Mouse (Mus musculus) left cerebral cortex, adult 18-20 months (tissue): Measurements from ENCODE around the gene Eps8l1. TPM values are rescaled to one million over a fixed set of nuclear protein-coding genes. Genes with fewer than 3 reads are reported as not detected.

Experiments used
- DNase-seq, 2 experiments: peaks; one replicate each; pipeline ENCODE4 v3.0.0; 2021 to 2022; ENCODE audit warnings: low spot score in 2 of 2, mixed read lengths in 1 of 2
- total RNA-seq, 2 experiments: library from RNA; stranded (reverse); gene quantifications; 2 replicates each; pipeline ENCODE4 v1.2.3; 2021

The Eps8l1 gene
- total RNA-seq, 2 experiments from 2014 or later, result 4.7 to 7.9 TPM

DNA sequence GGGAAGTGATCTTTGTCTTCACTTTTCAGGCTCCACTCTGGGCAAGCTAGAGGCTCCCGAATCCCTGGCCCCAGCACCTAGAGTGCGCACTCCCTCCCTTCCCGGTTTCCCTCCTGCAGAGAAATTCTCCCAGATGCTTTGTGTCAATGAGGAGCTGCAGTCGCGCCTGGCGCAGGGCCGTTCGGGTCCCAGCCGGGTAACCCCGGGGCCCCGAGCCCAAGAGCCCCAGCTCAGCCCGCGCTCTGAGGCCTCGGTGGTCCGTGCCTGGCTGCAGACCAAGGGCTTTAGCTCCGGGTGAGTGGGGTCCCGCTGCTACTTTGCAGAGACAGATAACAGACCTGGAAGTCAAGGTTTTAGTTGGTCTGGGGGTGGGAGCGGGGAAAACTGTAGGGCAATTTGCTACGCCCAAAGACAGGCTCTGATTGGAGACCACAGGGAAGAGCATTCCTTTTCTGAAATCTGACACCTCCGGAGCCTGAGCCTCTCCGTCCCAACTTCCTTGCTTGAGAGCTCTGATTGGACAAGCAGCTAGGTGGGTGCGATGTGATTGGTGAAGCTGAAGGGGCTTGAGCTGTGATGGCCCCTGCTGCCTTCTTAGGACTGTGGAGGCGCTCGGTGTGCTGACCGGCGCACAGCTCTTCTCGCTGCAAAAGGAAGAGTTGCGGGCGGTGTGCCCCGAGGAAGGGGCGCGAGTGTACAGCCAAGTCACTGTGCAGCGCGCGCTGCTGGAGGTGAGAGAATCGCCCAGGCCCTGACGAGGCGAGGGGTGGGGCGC, 17.7 kb downstream of the Eps8l1 start:
- DNase-seq, result peak; percentile 54 to 65

DNA sequence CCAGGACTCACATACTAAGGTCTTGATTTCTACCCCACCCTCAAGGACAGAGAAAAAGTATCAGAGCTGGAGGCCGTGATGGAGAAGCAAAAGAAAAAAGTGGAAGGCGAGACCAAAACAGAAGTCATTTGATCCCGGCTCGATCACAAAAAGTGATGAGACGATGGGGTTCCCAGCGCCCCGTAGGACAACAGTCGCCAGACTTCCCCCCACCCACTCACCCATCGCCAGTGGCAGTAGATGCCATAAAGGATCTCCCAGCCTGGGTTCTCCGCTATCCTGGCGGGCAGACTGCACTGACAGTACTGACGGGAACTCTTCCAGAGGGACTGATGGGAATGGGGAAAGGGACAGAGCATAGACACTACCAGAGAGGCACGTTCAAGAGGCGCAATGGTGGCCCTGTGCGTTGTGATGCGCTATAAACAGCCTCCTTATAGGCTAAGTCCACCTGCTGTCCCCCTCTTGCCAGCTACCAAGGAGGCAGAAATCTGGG, 18.4 kb downstream of the Eps8l1 start:
- DNase-seq, result no peak

DNA sequence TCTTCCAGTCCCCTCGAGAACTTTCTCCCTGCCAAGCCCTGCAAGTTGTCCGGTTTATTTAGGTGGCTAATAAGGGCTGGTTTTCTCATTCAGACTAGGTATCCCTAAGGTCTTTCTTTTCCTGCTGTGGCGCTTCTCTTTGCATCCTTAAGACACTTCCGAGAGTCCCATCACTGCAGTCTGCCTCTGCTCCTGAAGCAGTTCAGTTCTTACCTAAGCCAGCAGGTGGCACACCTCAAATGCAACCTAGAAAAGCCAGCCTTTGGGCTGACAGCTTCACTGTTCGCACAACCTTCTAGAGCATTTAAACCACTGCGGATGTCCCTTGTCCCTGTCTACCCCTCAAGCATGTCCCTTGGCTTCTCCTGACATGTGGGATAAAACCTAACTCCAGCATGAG, 19.2 kb downstream of the Eps8l1 start:
- DNase-seq, result peak in 1 of 2 experiments; percentile 52

DNA sequence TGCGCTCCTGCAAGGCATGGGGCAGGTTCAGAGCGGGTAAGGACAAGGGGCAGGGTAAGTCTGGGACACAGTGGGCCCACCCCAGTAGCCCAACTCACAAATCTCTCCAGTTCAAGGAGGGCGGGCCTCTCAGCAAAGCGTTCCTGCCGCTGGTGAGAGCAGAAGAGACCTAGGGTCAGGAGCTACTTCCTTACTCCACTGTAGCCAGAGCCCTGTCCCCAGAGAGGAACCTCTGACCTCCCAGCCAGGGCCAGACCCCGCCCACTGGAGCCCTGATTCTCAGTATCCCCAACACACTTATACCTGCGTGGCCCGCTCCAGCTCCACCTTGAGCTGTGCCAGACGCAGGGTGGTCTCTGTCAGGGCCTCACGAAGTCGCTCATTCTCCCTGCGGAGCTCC, 21.8 kb downstream of the Eps8l1 start:
- no peak for DNase-seq

DNA sequence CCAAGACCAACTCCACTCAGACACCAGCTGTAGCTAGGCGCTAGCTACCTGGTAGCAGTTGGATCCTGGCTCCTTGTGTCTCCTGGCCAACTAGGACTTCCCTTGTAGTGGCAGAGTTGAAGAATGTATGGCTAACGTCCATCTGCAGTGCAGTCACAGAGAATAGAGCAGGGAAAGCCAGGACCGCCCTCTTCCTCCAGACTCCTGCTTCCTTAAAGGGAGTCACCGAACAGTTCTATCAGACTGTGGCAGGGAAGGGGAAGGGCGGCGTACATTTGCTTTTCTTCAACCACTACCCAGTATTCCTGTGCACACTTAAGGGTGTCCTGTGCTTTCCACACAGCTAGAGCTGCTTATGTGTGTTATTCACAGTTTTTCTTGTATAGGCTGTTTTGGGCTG, 30.8 kb downstream of the Eps8l1 start:
- DNase-seq, result no peak

DNA sequence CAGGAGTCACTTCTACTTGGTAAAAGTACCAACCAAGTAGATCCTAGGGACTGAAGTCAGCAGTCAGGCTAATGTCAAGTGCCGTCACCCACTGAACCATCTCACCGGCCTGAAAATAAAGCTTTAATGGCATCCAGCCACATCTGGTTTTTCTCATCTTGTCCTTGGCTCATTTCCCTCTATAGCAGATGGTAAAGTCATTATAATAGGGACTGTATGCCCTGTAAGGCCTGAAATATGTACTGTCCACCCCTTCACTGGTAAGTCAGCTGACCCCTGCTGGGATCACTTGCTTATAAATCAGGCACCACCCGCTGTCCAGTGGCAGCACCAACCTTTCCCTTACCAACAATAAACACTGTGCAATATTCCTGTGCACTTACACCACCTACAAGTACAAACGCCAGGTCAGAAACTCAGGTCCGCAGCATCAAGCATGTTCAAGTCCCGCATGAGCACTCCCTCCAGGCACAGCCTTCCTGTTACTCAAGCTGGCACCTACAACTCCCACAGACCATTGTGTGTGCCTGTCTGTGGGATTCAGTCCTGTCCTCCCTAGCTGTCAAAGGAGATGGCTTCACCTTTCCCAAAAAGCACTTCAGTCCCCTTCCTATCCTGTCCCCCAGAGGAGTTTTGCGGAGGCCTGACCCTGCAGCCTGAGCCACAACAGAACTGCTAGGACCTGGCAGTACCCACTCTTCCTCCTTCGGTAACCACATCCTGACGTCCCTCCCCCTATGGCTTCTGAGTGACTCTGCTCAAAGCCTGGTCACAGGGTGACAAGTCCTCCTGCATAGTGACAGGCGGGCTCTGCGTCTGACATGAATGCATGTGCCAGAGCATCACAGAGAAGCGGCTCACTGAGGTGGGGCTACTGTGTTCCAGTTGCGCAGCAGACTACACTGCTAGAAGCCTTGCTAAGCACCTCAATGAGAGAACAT, 32.1 kb downstream of the Eps8l1 start:
- DNase-seq, result no peak

DNA sequence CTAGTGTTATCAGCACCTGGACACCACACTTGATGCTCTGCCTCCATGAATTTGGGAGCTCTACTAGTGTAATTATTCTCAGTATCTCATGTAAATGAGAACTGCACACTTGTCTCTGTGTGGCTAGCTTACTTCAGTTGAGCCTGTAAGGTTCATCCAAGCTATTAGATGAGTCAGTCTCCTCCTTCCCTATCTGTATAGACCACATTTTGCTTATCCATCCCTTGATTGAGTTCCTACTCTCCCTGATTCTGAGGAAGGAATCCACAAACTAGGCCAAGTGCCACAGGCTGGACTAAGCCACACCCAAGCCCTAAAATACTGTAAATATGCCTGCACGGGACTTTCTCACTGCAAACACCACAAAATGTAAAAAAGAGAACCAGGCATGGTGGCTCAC, 33.5 kb downstream of the Eps8l1 start:
- no peak for DNase-seq

DNA sequence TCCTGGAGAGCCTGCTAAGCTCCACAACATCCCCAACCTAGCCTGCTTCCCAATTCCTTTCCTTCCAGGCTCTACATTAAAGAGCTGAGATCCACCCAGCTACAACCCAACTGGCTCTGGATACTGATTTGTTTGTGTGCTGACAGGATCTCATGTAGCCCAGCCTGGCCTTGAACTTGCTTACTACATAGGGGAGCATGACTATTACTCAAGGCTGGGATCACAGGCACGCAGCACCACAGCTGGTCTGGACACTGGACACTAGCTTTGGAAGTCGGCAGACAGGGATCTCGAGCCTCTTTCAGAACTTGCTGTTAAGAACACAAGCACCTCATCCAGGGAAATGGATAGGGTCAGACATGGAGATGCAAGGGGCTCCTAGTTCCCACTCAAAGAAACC, 36.0 kb downstream of the Eps8l1 start:
- no peak for DNase-seq

DNA sequence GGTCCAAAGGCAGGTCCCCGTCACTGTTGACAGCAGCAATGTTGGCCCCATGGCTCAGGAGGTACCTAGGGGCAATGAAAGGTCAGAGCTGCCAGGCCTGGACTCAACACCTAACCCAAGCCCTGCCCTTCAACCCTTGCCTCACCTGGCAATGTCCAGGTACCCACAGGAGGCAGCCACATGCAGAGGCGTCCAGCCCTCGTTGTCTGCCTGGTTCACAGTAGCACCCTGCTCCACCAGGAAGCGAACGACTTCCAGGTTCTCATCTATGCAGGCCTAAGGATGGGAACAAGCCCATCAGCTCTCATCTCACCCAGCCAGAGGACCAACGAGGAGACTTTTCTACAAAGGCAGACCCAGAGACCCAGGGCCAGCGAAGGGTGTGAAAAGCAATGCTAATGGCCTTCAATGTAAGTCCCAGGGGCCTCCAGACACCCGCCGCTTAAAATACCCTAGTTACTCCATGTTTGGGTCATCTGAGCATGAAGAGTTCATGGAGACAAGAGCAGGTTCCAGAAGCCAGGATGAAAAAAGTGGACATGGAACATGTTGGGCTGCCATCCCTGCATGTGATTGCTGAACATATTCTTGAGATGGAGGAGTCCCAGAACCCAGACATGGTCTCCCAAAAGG, 36.9 kb downstream of the Eps8l1 start:
- no peak for DNase-seq

DNA sequence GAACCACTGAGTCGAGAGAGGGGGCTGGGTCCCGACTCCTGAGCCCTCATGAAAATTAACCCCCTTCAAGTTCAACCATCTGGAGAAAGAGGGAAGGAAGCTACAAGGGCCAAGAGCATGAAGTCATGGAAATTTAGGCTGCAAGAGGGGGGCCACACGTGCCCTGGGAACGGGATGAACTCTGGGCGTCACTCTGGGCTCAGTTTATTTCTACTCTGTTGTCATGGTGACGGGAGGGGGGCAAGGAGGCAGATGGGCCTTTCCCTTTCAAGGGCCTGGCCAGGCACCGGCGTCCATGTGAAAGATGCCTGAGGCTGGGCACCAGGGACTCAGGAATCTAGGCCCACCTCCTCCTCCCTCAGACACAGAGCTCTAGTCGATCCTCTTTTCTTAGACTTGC, 37.8 kb downstream of the Eps8l1 start:
- no peak for DNase-seq

DNA sequence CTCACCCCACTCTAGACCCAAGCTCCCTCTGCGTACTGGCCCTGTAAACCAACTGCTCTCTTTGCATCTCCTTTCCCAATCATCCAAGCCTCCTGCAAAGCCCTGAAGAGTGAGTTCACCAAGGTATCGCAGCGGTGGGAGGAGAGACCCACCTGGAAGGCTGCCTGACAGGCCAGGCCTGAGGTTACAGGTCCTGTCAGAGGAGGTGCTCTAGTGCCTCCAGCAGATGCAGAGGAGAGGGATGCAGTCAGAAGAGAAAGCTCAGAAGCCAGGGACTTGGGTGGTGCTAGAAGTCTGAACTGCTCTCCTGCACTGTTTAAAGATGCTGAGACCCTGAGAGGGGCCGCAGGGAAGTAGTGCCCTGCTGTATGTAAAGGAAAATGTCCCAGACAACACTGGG, 38.6 kb downstream of the Eps8l1 start:
- DNase-seq, result no peak

DNA sequence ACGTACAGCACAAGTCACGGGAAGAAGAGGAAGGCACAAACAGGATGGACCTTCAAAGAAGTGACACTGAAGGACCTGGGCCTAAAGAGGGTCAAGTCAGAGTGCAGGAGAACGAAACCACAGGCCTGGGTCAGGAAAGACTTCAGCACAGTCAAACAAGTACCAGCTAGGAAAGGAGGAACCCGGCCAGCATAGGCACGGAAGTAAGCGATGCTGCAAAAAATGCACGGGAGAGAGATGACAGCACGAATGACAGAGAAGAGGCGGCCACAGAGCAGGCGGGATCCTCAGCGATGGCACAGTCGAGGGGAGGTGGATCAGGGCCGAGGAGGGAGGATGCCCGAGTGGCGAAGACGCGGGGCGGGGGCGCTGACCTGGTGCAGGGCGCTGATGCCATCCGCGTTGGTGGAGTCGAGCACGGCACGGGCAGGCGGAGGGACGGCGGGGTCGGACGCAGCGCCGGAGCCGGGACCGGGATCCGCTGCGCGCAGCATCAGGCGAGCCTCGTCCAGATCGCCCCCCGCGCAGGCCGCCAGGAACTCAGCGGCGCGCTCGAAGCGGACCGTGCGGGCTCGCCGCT, 40.5 kb downstream of the Eps8l1 start:
- DNase-seq, result peak; percentile 28 to 56

DNA sequence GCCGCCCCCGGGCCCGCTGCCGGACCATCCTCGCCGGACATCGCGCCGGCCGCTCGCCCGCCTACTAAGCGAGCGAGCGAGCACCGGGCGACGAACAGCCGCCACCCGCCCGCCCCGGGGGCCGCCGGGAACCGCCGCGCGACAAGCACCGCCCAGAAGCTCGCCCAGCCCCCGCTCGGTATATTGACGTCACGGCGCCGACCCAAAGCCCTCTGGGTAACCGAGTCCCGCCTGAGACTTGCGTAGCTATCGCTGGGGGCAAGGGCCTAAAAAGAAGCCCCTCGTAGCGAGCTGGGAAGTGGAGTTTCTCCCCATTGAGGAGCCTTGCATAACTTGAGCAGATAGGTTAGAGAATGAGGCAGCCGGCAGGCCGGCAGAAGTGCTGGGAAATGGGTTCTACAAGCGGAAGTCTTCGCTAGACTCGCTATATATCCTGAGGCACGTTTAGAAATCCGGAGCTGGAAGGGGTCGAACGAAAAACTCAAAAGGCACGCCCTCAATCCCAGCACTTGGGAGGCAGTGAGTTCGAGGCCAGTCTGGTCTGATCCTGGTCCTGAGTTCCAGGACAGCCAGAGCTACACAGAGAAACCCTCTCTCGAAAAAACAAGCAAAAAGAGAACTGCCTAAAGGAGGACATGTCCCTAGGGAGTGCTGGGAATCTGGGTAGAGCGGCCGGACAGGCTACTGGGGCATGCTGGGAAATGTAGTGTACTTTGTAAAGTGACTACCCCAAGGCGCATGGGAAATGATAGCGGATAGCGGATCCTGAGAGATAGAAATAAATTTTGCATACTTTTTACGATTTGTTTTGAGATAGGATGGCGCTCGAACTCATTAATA, 41.3 kb downstream of the Eps8l1 start, which contains the start of gene Ppp1r12c:
Gene Ppp1r12c (minus strand): TSS at position 123 of the 840 bp plus-strand sequence.
- peak; percentile 96 for DNase-seq

DNA sequence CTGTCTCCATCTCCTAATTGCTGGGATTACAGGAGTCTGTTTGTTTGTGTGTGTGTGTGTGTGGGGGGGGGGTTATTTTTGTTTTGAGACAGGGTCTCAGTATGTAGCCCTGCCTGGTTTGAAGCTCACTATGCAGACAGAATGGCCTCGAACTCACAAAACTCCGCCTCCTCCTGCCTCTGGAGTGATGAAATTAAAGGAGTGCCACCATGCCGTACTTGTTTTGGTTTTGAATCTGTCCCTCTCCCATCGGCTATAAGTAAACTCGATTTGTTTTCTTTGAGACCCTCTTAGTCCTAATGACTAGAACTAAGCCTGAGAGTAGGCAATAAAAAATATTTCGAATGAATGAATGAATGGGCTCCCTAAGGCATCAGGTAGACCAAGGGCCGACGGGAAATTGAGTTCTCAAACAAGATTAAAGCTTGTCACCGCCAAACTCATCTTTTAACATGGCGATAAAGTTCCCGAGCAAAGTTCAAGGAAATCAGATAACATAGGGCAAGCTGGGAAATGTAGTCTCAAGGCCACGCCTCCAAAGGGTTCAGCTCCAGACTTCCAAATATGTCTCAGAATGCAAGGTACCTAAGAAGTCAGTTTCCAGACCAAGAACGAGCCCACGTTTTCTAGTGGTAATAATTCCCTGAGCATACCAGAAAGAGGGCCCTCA, 42.1 kb downstream of the Eps8l1 start:
- peak; percentile 62 to 65 for DNase-seq

DNA sequence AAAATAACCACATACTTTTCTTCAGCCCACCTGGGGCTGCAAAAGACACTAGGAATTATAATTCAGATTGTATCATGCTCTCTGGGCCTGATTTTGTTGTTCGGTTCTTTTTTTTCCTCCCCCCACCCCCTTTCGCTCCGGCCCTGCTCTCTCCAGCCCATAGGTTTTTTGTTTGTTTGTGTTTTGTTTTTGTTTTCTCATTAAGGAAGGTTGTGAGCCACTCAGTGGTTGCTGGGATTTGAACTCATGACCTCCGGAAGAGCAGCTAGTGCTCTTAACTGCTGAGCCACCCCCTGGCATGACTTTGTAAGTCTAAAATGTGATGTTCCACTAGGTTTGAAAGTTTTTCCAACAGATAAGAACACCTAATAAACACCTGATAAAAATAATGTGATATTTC, 42.6 kb downstream of the Eps8l1 start:
- no peak for DNase-seq

DNA sequence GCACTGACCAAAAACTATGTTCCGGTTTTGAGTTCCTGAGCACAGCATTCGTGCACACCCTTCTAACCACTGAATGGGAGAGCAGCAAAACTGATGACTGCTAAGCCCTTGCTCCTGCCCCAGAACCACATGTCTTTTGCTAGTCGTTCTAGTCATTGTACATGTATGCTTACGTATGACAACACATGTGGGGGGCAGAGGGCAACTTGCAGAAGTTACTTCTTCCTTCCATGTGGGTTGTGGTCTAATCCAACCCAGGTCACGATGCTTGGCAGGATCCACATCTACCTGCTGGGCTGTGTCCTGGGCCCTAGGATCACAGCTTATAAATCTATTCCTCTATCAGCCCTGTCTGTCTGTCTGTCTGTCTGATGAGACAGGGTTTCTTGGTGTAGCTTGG, 43.4 kb downstream of the Eps8l1 start:
- no peak for DNase-seq

DNA sequence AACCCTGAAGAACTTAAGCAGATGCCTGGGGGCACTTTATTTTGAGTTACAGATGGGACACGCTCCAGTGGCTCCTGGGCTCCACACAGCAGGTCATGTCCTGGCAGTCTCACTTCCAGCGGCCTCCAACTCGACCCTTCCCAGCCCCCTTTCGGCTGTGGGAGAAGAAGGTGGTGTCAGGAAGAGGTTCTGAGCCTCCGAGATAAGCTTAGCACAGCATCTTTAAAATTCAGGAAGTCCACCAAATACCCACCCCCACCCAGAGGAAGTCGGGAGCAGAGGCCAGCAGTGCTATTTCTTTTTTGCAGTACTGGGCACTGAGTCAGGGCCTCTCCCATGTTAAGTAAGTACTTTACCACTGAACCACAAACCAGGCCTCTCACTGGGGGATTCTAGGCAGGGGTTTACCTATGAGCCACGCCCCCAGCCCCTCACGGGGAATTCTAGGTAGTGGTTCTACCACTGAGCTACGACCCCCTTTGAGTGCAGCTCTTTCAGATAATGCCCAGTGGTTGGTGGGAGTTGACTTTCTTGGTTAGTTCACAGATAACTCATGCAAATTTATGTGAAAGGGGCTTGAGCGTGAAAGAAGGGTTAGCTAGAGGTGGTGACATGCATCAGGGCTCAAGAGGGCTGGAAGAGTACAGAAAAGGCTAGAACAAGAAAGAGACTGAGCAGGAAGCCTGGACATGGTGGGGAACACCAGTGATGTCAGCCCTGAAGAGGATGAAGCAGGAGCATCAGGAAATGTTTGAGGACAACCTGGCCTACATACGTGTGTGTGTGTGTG, 44.4 kb downstream of the Eps8l1 start:
- DNase-seq, result no peak

DNA sequence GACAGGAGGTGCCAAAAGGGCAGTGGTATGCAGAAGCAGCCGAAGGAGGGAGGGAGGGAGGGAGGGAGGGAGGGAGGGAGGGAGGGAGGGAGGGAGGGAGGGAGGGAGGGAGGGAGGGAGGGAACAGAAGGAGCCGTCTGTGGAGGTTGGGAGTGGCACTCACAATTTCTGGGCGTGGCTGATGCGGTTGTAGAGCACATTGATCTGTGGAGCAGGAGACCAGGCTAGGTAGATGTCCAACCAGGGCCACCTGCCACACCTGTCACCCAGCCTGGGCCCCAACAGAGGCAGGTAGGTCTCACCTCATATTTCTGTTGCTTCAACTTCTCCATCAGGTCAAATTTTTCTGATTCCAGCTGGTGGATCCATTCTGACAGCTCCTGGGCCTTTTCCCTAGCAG, 46.7 kb downstream of the Eps8l1 start:
- DNase-seq, result no peak
